Mouse (Mus musculus): ENCODE measurements around the gene Pax6.

Gene Pax6

DNA sequence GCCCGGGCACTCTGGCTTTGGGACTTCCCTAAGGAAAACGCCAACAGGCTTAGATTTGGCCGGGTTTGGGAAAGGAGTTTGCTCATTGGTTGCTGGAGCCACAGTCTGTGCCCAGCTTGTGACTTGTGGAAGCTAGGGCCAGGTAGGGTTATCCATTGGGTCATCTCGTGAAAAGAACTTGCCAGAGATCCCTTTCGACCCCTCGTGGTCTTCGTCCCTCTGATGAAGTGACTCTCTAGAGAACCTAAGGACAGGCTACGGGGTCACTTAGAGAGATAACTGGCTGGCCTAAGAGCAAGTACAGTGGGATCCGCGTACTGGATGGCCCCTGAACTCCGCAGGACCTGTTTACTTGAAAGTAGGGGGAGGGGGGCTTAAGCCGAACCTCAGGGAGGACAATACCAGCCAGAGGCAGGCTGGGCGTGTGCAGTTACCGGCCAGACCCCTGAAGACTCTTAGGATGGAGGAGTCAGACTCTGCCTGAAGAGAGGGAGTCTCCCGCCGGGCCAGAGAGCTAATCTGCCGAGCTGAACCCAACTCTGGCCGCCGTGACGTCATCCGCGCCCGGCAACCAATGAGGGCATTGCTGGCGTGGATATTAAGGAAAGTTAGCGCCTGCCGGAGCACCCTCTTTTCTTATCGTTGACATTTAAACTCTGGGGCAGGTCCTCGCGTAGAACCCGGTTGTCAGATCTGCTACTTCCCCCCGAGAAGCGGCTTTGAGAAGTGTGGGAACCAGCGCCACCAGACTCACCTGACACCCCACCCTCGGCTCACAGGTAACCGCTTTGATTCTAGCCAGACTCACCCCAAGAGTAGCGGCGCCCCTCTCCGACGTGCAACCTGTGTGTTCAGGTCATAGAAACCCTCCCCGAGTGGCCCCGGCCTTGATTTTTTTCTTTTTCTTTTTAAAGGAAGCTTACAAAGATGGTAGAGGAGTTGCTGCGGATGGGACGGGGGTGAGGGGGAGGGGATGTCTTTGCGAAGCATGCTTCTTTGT, at the start of gene Pax6:
Pax6 (plus strand) TSS at position 630 of the 1,000 bp plus-strand sequence.
- DNase-seq, result no peak

DNA sequence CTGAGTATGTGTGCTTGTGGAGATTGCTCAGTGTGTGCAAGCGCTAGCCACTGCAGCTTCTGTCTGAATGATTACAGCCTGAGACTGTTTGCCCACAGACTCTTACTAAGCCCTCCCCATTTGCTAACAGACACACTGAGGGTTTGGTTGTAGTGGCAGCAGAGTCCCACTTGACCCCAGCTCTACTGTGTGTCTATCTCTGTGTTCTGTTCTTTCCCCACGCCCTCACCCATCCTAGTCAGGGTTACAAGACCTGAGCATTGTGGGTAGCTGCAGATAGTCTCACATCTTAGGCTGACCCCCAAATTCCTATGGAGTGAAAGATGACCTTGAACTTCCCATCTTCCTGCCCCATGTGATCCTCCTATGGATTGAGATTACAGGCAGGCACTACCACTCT, 19.8 kb upstream of the Pax6 start:
- DNase-seq, result no peak

DNA sequence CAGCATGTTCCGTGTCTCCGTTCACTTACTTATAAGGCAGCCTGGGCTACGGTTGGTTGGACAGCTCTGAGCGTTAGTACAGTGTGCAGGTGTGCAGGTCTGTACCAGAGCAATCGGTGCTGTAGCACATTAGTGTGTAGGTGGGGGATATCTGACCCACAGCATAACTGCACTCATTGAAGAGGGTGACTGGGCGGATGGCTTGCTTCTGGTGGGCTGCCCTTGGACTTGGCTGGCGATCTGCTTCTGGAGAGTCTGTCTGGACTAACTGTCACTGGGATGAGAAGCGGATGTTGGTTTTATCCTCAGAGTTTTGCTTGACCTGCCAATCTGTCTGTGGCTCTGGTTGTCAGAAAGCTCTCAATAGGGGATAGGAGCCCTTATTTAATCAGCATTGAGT, 12.2 kb upstream of the Pax6 start:
- no peak for DNase-seq

DNA sequence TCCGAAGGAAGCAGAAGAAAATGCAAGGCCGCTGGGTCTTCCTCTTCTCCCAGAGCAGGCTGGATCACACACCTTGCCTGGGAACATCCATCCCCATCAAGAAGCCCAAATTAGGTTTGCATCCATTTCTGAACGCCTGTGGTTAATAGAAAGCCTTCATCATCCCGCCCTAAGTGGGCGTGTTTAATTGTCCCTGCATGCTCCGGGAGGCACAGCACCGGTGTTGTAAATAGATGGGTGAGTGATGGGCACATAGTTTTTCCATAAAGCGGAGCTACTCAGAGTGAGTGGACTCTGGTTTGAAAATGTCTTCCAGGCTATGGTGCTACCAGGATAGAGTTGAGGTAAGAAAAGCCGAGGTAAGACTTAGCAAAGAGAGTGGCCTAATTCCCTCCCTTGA, 9.3 kb upstream of the Pax6 start:
- DNase-seq, result no peak

DNA sequence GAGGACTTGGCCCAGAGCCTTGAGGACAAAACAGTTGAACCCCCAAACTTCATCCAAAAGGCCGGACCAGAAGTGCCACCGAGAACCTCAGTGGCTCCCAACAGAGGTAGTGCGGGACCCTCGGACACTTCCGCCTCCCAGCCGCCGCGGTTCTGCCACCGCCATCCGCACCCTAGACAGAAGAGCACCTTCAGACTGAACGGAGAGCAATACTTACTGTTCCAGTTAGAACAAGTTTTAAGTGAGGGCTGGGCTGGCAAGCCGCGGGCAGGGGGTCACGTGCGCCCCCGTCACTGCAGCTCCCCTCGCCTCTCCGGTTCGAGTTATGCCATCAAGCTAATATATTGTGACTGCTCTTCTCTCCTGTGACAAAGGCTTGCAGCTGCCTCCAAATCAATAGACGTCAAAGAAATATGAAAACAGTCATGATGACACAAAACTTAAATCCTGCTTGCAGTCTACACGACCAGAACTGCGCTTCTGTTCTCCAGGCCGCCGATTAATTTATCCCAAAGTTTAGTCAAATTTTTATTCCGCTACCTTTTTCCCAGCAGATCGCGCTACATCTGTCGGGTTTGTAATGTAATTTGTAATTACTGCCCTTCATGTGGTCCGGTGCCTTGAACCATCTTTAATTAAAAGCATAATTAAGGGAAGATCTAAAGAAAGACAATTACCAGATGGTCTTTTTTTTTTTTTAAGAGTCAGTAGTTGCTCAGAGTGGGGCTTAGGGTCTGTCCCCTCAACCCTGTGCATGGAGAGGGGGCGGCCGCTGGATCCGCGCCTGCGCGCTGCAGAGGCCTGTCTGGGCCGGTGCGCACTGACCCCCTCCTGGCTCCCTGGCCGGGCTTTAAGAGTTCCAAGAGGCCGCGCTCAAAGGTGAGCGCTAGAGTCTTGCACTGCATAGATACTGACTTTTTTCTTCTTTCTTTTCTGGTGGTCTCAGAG, 8.5 kb upstream of the Pax6 start:
- no peak for DNase-seq

DNA sequence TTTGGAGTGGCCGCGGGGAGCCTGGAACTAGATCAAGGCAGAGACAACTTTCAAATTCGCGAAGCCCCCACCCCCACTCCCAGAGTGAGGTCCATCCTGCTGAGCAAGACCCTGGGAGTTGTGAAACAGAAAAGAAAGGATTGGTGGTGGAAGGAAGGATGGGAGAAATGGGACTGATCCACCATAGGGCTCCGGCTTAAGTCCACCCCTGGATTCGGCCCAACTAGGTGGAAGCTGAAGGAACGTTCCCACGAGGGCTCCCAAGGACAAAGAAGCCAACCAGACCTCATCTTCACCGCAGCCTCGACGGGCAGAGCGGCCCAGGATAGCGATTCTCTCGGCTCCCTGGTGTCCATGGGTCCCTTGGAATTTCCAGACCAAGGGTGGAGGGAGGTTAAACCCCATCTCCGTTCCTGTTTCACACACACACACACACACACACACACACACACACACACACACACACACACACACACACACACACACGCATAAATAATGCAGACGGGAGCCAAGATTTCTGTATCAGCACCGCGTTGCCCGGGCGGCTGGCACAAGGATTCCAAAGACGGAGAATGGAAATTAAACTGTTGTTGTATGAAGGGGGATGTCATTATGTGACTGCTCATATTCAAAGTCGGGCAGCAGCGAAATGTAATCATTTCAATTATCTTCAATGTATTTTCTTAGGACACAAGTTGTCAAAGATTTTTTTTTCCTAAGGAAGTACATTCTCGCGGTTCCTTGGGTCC, 7.7 kb upstream of the Pax6 start:
- DNase-seq, result no peak

DNA sequence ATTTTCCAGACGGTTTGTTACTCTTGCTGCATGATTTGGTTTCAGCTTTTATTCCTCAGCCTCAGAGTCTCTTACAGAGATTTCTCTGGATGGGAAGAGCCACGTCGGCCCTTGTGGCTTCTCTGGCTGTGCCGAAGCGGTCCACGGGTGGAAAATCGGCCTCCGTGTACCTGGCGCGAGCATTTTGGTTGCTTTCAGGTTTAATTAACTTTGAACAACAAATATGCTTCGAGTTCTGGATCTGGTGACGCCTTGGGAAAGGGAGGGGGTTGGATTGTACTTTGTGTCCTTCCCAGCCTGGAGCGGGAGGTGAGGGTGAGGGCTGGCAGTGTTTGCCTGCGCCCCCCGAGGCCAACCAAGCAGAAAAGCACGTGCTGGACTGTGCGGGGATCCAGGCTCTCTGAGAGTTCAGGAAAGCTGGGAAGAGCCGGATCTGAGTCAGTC, 7.1 kb upstream of the Pax6 start:
- DNase-seq, result no peak

DNA sequence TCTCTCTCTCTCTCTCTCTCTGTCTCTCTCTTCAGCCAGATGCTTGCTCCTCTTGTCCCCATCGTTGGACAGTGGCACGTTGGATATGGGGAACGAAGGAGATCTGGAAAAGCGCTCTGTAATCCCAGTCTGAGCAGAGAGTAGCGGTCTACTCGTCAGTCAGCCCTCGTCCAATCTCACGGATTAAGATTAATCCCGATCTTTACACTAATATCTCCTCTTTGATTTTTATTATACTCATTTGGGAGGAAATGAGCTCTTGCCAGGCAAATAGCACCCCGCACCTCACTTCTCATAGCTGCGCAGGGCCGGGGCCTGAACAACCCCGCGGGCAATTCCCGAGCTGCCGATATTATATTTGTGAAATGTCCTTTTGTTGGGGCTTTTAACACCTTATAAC, 6.6 kb upstream of the Pax6 start:
- no peak for DNase-seq

DNA sequence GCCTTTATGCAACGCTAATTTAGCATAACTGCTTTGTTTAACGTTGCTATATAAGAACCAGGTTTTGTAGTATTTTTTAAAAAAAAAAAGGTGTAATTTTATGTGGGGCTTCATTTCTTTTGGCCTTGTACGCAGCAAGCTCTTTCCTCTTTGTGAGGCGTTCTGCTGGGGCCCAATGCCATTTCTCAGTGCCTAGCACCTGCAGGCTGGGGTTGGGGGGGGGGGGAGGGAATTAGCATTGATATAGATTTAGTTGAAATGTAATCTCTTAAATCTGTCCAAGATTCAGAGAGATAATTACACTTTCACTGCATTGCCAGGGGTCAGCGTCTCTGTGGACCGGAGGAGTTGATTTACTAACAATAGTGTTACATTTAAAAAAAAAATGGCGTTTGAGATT, 6.1 kb upstream of the Pax6 start:
- no peak for DNase-seq

DNA sequence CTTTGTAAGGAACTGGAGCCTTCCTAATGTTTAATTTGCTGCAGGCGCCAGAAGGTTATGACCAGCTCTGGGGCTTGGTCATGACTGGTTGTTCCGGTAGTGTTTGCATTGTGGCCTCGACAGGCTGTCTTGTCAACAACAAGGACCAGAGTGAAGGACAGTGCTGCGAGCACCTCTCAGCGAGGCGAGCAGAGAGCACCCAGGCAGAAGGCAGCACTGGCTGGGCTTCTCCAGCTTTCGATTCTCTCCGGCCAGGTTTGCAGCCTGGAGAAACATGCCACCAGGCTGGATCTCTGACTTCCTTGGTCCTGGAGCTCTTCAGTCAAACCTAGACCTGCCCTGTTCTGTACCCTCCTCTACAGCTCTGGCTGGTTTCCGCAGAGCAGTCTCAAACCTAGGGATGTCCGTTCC, 5.6 kb upstream of the Pax6 start:
- DNase-seq, result no peak

DNA sequence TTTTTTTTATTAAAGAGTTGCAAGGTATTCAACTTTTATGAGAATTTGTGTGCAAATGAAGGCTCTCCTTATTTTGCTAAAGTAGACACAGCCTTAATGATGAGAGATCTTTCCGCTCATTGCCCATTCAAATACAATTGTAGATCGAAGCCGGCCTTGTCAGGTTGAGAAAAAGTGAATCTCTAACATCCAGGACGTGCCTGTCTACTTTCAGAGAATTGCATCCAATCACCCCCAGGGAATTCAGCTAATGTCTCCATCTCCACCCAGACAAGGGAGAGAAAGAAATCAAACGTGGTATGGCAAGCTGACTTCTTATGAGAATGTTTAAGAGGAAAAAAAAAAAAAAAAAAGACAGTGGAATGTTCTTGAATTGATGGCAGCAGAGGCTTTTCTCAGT, 3.7 kb upstream of the Pax6 start:
- no peak for DNase-seq

DNA sequence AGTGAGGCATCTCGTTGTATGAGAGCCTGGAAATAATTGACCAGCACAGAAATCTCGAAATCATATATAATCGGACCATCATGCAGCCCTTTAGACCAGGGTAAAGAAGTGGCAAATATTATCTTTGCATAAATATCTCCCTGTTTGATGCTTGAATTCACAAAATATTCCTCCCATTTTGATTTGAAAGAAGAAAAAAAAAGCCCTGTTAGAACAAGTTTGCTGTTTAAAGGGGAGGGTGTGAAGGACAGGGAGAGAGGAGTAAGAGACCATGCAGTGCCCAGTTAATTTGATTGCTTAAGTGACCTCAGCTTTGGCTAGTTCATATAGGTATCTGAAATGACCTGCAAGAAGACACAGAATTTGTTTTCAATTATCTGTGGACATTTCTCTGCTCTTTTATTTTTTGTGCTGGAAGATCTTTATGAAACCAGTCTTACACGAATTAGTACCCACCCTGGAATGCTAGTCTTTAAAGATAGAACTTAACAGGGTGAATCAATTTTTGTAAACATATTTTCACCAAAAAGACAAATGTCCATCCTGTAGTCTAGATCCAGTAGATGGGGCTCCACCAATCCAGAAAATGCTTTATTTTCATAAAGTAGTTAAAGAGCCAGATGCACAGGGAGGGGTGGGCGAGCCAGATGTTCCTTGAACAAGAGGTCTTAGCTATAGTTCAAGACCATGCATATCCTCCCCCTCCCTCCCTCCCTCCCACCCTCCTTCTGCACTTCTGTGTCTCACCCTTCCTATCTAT, 3.0 kb upstream of the Pax6 start:
- no peak for DNase-seq

DNA sequence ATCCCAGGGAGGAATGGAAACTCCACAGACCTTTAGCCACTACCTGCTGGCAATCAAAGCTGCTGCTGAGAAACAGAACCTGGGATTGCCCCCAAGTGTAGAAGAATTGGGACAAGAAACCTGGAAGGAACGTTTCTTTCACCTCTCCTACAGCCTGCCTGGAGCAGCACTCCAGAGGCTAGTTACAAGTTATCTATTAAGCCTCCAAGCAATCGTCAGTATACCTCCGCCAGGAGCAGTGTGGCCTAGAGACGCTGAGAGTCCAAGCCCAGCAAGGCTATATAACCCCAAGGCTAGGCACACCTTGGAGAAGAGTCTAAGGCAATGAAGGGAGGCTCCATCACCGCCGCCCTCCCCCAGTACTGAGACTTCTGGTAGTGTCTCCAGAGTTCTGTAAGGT, 2.4 kb upstream of the Pax6 start:
- no peak for DNase-seq

DNA sequence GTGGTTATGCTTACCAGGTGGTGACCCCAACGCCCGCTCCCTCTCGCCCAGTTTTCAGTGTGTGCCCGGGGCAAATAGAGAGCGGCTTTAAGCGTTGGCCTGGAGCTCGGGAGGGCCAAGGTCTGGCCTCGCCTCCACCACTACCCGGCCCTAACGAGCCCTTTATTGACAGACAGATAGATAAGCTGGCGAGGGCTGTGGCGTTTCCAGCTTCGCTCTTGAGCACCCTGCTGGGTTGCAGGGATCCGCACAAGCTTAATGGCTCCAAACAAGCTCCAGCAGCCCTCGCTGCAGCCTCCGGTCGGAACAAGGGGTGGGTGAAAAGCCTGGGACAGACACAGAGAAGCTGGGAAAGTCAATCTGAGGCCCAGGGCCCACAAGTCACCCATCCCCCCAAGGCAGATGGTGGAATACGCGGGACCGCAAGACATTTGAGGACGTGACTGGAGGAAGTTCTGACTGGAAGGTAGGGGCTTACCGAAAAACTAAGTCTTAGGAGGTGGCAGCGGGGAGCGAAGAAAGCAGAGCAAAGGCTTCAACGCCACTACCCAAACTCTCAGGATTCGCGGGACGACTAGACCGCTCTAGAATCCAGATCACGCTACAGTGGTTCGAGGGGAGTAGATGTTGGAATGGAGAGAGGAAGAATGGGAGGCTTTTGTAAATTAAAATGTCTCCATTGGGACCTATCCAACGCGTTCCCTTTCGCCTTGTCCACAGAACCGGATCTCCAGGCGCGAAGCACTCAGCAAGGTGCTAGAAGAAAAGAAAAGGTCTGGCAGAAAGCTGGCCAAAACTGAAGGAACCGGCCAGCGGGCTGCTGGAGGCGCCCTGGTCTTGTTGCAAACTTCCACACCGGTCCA, 1.7 kb upstream of the Pax6 start:
- DNase-seq, result no peak

DNA sequence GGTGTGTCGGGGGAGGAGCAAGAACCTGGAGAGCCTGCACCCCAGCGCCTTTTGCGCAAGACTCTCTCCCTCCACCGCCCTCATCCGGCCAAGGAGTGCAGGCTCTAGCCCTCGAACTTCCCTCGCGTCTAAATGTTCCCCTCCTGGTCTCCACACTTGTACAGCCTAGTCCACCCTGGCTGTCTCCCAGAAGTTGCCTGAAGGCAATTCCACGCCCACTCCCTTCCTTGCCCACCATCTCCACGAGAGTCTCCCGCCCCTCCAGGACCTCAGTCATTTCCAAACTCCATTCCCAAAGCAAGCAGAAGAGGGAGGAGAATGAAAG, 1.1 kb upstream of the Pax6 start:
- DNase-seq, result no peak

DNA sequence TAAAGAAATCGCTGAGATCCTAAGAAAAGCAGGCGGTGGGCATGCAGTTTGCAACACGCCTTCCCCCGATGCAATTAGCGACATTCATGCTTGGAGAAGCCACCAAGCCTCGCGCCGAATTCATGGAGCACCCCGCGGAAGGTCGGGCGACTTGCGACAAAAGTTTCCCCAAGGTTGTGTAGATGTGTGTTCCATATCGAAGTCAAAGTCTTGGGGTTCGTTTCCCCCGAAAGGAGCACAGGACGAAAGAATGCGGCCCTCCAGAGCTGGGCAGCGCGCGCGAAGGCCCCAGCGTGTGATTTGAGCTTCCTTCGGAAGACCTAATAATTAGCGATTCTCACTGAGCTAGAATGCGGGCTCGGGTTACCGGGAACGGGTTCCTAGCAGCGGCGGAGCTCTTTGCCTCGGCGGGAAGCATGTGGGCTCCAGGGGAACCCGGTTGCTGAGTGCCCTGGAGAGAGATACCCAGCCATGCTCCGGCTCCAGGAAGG, 716 bp downstream of the Pax6 start:
- no peak for DNase-seq

DNA sequence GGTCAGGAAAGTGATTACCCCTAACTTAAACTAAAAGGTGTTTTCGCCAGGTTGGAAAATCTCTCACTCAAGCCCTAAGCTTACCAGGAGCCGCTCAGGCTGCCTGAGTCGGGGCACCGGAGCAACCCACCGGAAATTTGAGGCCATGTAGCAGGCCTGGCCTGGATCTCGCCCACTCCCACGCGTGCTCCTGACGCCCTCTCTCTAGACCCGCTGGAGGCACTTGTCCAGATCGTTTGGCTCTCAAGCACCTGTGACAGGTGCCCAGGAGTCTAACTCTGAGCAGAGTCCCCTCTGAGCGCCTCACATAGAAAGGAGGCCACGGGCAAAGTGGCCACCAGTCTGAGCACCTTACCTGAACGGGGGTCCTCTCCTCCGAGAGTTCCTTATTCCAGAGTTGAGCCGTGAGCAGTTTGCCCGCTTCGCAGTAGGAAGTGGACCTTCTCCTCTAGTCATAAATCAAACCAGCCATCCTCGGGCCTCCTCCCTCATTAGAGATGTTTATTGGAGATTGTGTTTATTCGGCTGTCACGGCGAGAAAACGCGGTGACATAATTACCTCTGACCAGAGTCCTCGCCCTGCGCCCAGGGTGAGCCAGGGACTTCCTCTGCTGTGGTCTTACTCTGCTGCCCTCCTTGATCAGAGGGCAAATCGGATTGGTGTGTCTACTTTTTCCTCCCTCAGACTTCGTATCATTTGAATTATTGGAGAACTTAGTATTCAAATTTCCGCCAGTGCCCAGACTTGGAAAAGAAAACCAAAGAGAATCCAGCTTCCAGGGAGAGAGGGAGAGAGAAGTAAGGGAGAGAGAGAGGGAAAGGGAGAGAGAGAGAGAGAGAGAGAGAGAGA, 1.4 kb downstream of the Pax6 start:
- no peak for DNase-seq

DNA sequence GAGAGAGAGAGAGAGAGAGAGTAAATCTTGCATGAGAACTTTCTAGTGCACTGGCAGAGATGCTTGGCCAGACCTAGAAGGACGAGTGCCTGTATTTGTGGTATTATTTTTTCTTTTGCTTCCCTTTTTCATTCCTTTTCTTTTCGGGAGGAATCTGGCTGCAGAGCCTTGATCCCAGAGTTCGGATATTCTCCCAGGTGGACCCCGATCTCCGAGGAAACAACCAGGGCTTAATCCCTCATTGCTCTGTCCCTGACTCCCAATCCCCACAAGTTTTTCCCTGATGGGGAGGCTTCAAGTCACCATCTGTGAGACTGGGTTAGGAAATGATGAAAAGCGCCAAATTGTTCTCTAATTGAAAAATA, 2.0 kb downstream of the Pax6 start:
- no peak for DNase-seq

DNA sequence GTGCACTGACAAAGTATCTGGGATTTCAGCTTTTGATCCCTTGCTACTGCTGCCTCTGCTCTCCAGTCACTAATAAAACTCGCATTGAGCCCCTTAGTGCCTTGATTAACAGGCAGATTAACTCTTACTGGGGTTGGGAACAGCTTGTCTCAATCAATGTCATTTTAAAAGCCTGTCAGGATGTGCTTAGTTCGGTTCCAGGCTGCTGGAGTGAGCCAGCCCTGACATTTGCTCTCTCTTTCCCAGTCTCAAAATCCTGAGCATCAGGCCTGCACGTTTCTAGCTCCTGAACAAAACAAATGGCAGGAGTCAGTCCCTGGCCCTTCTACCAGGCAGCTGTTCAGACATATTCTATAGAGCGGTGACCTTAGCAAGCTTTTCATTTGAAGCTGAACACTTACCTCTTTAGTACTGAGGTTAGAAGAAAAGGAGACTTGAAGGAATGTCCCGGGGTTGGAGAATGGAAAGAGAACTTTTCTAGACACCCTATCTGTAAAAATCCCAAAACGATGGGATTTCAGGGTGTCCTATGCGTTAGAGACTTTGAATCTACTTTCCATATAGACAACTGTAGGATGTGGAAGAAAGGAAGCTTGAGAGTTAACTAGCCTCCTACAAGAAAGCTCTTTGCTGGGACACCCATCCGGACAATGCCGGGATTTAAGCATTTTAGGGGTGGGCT, 2.6 kb downstream of the Pax6 start:
- DNase-seq, result no peak

Data from right cerebral cortex, postnatal 25 days (tissue).